Mouse (Mus musculus) olfactory bulb, adult 2 months (tissue): ENCODE measurements around the gene Med27.

ENCODE experiments used
- CTCF ChIP-seq: fragments of 200-500 bp; IDR thresholded peaks from 2 replicates; pipeline ENCODE4 v1.5.1; 2012; ENCODE audit warnings: low read depth, mild to moderate bottlenecking, low read length, moderate library complexity; ENCODE audit not compliant: insufficient read depth
- POLR2A ChIP-seq: fragments of 200-500 bp; IDR thresholded peaks from 2 replicates; pipeline ENCODE4 v1.6.1; 2012; ENCODE audit warnings: mild to moderate bottlenecking, low read depth, low read length, moderate library complexity; ENCODE audit not compliant: insufficient read depth

- TF ChIP-seq CTCF: no peak
- no peak for TF ChIP-seq POLR2A
These were observed 139.9 kb downstream of the Med27 start for GRCm38 (mm10) chr2:29486491-29486890.
